ENCODE assay signal across 10 mouse cellular contexts in the genomic region with DNA sequence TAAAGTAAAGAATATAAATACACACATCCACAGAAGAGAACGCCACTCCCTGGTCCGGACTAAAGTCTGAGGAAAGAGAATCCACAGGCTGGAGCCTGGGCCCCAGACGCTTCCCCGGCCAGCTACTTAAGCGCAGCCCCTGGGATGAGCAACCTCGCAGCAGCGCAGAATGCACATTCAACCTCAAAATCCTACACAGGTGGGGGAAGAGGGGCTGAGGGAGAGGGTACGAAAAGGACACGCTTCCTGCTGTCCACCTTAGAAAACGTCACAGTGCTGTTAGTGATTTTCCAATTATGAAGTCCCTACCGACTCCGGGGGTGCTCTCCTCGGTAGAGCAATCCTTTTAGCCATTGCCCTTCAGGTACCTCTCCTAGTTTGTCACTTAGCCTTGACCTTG. TPM values are rescaled to one million over a fixed set of nuclear protein-coding genes. Genes with fewer than 3 reads are reported as not detected.
DNase-seq lines count a peak whose midpoint lies in the region; ATAC-seq and TF ChIP-seq lines count a peak whose summit lies in the region.
"Had no signal": no experiment of that assay in that cellular context is flagged by ENCODE, and none has a peak within 500 bp of the region (broad histone marks: within the 10 kb centered on the region; RNA-seq: fewer than 3 reads in every experiment).

No protein-coding gene starts in this region.

- no peaks in the 10 kb centered on the region for H3K27me3 ChIP-seq in kidney, postnatal 0 days (ENCODE audit: insufficient read depth, low read length)
- no peaks in the 10 kb centered on the region for H3K27me3 ChIP-seq in intestine, embryonic 16.5 days (replicated peaks; ENCODE audit: control insufficient read depth, insufficient read depth, low read length)
- H3K27me3 ChIP-seq: Patski had no signal

- H3K4me1 ChIP-seq in kidney, postnatal 0 days (replicated peaks; ENCODE audit: insufficient read depth, low read length) = no peaks in the 10 kb centered on the region
- peaks cover 2% of the 10 kb centered on the region; the same call in 1 of the 2 replicates for H3K4me1 ChIP-seq in embryonic fibroblast, embryonic 13.5 days (ENCODE audit: control insufficient read depth, insufficient read depth, low read length)
- H3K4me1 ChIP-seq in intestine, embryonic 16.5 days (ENCODE audit: control insufficient read depth, insufficient read depth, low read length) = peaks cover 6% of the 10 kb centered on the region; the same call in 1 of the 2 replicates

- whole genome bisulfite sequencing in kidney, postnatal 0 days = 39% methylated on average over 13 of the region's 13 CpGs
- 33% methylated on average over 13 of the region's 13 CpGs for WGBS in intestine, embryonic 16.5 days

- peak overlapping the region; percentile 54 for H3K4me3 ChIP-seq in kidney, postnatal 0 days (replicated peaks; ENCODE audit: low read depth, low read length)
- peak overlapping the region; percentile 34; the same call in 1 of the 2 replicates for H3K4me3 ChIP-seq in embryonic fibroblast, embryonic 13.5 days (ENCODE audit: insufficient read depth, low read length)
- H3K4me3 ChIP-seq in intestine, embryonic 16.5 days (ENCODE audit: low read length) = peak overlapping the region; percentile 66

- ATAC-seq in kidney, postnatal 0 days (replicated peaks; ENCODE audit: low FRiP score, low read depth) = no peak
- ATAC-seq in intestine, embryonic 16.5 days = 0 out of 2 replicates have a peak, but pooled peaks have one; percentile 14
- no peak for ATAC-seq in granulocyte monocyte progenitor cell, adult 5-6 weeks (replicated peaks; ENCODE audit: poor library complexity, severe bottlenecking)
- ATAC-seq: Patski had no signal

- peak overlapping the region; percentile 73 for H3K27ac ChIP-seq in kidney, postnatal 0 days
- H3K27ac ChIP-seq in embryonic fibroblast, embryonic 13.5 days (ENCODE audit: insufficient read depth, low read length) = peak overlapping the region; percentile 41; the same call in 1 of the 2 replicates
- H3K27ac ChIP-seq in intestine, embryonic 16.5 days (ENCODE audit: low read length) = no peak overlapping the region

- no peak for TF ChIP-seq CTCF in kidney, postnatal 0 days (IDR thresholded peaks at IDR 0.05; ENCODE audit: low read depth)
- no peak for TF ChIP-seq CTCF in embryonic fibroblast, embryonic 13.5 days (IDR thresholded peaks at IDR 0.05; ENCODE audit: borderline replicate concordance, insufficient read depth, low read length)

- H3K9ac ChIP-seq in kidney, postnatal 0 days (ENCODE audit: low read depth, low read length) = 0 out of 2 replicates have a peak overlapping the region, but pooled peaks have one; percentile 66
- no peak overlapping the region for H3K9ac ChIP-seq in intestine, embryonic 16.5 days (ENCODE audit: low read depth, low read length)

- no peaks in the 10 kb centered on the region for H3K36me3 ChIP-seq in kidney, postnatal 0 days (ENCODE audit: insufficient read depth, low read length)
- no peaks in the 10 kb centered on the region for H3K36me3 ChIP-seq in intestine, embryonic 16.5 days (ENCODE audit: control insufficient read depth, insufficient read depth, low read length)

- peak overlapping the region; percentile 88 for H3K4me2 ChIP-seq in kidney, postnatal 0 days (ENCODE audit: low read length)
- H3K4me2 ChIP-seq in intestine, embryonic 16.5 days (ENCODE audit: low read depth, low read length) = peak overlapping the region; percentile 96

- no peaks in the 10 kb centered on the region for H3K9me3 ChIP-seq in kidney, postnatal 0 days (replicated peaks; ENCODE audit: low read length)
- no peaks in the 10 kb centered on the region for H3K9me3 ChIP-seq in intestine, embryonic 16.5 days (ENCODE audit: control insufficient read depth, low read length)

- no peak for TF ChIP-seq POLR2A in embryonic fibroblast, embryonic 13.5 days (IDR thresholded peaks at IDR 0.05; ENCODE audit: low read depth, low read length)

- no peak for DNase-seq in kidney, postnatal 0 days (ENCODE audit: low spot score)
- DNase-seq in kidney, adult 11 months = no peak
- DNase-seq in neural tube, embryonic 10.5 days (ENCODE audit: extremely low spot score, low spot score) = peak; percentile 31
- DNase-seq in adrenal gland, adult 2 months = no peak
- DNase-seq in thymus, postnatal 36 days = no peak
- DNase-seq: cerebellum, adult 2 months had no signal

RNA-seq across cellular contexts. Expression of gene Dgkh, which starts 6.6 kb away (rescaled TPM):
- 2.2 and 2.3 TPM in 2 replicates for polyA plus RNA-seq in kidney, postnatal 0 days (2015; fragmentation: Nextera tagmentation; extraction: Ambion mirVana)
- 11.1 and 13.7 TPM in 2 replicates for polyA plus RNA-seq in embryonic fibroblast, embryonic 13.5 days (2011; ENCODE audit: insufficient read length, low read depth, missing spikeins)
- 0.68 and 0.73 TPM in 2 replicates for polyA plus RNA-seq in intestine, embryonic 16.5 days (2015; fragmentation: Nextera tagmentation; extraction: Ambion mirVana)
- total RNA-seq in granulocyte monocyte progenitor cell, adult 5-6 weeks (2014; fragmentation: Nextera tagmentation) = 1.0 and 1.5 TPM in 2 replicates
- 1.3 and 1.5 TPM in 2 replicates for total RNA-seq in granulocyte monocyte progenitor cell, adult 5-6 weeks (2017)
- total RNA-seq in adrenal gland, adult 2 months (2021) = 1 to 10 TPM; 6.9 to 7.0 TPM
- 0.58 and 0.59 TPM in 2 replicates for polyA plus RNA-seq in adrenal gland, adult 2 months (2012; rRNA removed)
